Mouse (Mus musculus) left cerebral cortex, postnatal 36 days (tissue): ENCODE data around the gene Tmeff2. TPM values are rescaled to one million over a fixed set of nuclear protein-coding genes. Genes with fewer than 3 reads are reported as not detected.
A peak's percentile ranks its signal among the peaks of the same experiment; 100 is the strongest.

Experiments
- DNase-seq, 2 experiments: peaks; one replicate each; pipeline ENCODE4 v3.0.0; 2021 to 2022; ENCODE audit warnings: low spot score in 2 of 2, mixed read lengths in 1 of 2
- intact Hi-C: fragments of 180-260 bp; cut with DNase I; formaldehyde crosslinking; loops from one replicate; pipeline ENCODE4 v1.15.1; 2025
- total RNA-seq, 2 experiments: library from RNA; stranded (reverse); gene quantifications; 2 replicates each; pipeline ENCODE4 v1.2.3; 2021

Gene Tmeff2
- total RNA-seq, 2 experiments from 2014 or later, result 47.9 to 54.4 TPM

DNA sequence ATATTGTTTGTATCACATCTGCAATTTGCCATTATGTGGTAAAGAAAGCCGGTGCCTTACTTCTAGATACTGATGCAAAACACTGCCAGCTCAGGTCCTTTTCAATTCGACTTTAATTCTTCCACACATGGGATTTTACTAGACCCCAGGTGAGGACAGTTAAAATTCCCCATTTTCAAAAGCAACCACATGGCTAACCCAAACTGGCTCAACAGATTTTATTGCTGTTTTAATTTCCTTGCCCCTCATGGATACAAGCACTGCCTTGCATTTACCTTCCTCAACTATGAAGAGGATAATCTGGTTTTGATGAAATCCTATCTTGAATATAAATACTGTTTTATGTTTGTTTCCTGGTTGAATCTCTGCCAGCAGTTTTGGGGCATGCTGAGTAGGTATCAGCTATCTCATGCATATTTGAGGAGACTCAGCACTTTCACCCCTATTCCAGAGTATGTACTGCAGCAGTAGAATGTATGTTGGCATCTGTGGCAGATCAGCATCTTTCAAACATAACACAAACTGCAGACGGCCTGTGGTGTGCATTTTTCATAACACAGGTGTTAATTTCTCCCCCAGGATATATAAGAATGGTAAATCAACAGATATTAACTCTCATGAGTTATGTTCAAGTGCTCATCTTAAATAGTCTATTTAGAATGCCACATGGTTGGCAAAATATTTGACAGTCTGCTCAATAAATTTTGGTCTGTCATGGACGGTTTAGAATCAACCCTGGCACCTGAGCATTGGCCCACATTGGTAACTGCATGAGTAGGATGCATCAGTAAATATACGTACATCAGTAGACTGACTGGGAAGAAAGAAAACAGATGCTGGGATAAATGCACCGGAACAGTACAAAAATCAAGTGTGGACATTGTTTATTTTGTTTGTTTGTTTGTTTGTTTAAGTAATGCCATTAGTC lies 72.3 kb downstream of the Tmeff2 start:
- intact Hi-C loops, result no loop called here
- DNase-seq, result no peak

DNA sequence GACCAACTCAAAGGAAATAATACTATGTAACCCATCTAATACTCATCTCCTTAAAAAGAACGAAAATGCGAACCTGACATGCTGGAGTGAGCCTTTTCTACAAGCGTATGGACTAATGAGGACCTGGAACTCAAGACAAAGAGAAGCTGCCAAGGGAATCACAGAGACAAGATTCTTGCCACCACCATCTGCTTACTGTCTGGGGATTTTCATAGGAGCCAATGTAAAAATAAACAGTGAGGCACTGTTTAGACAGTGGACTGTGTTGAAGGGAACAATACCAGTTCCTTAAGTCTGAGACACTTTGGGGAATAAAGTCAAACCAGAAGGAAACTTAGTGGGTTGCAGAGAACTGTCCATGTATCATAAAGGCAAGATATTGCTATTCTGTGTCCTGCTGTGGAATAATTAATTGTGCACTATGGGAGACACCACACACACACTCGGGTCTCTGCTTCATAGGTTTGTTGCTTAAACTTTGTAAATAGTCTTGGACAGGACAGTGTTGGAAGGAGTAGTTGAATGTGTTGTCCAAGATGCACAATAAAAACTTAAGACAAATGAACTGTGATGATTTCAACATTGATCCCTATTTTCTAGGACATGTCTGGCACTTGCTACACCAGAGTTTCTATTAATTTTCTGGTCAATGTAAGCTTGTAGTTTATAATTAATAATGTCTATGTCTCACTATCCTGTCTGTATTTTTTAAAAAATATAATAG lies 79.1 kb downstream of the Tmeff2 start:
- DNase-seq, result no peak
- intact Hi-C loops, result no loop called here

DNA sequence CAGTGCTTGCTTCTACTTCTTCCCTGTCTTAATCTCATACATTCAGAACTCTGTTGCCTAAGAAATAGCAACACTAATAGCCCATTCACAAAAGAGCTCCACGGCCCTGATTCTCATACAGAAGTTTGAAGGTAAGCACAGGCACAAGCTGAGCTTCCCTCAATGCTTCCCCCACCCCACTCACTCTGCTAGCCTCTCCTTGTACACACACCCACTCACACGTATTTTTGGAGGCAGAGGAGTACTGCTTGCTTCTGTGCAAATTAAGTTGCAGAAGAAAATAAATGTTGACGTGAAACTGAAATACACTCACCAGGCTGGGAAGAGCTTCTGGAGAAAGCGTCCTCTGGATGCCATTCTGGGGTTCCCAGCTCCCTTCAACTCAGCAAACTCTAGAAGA lies 80.1 kb downstream of the Tmeff2 start:
- intact Hi-C loops, result no loop called here
- DNase-seq, result peak; percentile 68 to 69

DNA sequence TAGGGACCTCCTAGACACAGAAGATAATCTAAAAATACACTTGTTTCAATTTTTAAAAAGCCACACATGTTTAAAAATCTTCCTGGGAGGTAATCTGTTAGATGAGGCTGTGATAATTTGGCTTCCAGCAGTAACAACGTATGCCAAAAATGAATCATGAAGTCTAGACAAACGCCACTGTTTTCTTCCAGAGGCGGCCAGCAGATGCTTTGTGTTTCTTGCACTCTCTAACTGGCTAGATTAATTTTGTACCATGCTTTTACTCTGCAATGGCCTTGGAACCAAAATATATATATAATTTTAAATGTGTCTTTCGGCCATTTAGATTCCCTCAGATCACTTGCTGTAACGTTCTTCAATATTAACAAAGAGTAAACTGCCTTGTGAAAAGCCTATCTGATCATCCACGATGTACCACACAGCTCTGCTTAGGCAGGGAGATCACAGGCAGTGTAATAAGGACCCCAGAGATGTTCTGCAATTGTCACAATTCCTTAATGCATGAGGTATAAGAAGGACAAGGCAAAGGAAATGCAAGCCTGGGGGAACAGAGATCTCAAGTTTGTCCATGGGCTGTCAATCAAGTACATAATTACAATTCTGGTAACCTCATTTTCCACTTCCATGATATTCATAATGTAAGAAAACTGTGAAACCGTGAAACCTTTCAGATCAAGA lies 80.8 kb downstream of the Tmeff2 start:
- intact Hi-C loops, result no loop called here
- DNase-seq, result no peak

DNA sequence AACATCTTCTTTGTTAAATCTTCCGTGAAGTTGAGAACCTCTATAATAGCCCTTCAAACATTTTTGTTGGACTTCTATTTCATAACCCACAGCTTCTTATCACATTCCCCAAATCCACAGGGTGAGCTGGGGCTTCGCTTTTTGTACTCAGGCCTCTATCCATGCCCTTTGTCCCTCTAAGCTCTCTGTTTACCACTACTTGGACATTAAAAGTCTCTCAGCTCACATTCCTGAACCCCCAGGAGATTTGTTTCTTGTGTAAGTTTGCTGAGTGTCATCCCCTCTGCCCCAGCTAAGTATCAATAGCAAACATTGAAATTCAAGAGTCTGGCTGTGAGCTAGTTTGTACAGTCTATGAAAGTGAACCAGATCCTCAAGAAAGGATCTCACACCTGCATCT lies 90.2 kb downstream of the Tmeff2 start:
- intact Hi-C loops, result no loop called here
- no peak for DNase-seq

DNA sequence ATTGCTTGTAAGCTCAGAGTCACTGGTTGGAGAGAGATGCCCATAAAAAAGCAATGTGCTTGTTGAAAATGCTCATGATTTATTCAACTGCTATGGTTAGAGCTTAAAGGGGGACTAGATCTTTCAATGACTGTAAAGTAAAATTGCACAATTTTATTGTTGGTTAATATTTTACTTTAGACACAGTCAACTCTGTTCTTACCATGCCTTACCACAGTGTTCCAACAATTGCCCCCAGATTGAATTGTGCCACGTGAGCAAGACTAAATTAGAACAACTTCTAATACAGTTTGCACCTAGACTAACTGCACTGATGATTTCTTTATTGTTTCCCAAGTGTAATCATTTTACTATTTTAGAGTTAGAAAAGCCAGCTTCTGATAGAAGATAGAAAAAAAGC lies 94.1 kb downstream of the Tmeff2 start:
- no peak for DNase-seq
- intact Hi-C loops, result no loop called here

DNA sequence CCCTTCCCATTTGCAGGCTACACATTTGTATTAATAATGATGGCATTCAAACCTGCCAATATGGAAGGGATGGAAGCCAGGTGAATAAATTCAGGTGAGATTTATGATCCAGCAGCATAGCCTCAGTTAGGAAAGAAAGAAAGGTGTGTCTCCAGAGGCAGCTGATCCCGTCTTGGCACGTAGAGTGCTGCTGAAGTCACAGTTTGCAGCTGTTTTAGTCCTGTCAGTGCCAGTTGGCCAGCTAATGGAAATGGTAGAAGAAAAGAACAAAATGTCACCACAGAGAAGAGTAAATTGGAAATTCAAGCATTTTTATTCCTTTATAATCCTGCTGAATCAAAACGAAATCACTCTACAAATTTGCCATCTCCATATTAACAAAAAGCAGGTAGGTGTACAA lies 99.3 kb downstream of the Tmeff2 start:
- no peak for DNase-seq
- intact Hi-C loops, result no loop called here

DNA sequence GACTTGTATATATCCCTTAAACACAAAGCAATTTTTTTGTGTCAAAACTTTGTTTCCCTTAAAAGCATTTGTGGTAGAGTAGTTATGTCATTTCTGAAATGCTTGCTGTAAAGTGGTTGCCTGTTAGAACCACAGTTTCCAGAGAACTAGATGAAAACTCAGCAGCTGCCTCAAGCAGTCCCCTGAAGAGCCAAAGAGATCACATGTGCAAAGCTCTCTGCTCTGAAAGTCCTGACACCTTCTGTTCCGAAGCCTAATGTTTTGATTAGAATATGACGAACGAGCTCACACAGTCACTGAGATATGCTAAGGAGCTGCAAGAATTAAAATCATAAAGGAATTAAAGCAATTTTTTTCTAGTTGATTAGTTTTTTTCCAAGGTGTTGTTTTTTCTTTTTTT lies 107.9 kb downstream of the Tmeff2 start:
- intact Hi-C loops, result no loop called here
- no peak for DNase-seq

DNA sequence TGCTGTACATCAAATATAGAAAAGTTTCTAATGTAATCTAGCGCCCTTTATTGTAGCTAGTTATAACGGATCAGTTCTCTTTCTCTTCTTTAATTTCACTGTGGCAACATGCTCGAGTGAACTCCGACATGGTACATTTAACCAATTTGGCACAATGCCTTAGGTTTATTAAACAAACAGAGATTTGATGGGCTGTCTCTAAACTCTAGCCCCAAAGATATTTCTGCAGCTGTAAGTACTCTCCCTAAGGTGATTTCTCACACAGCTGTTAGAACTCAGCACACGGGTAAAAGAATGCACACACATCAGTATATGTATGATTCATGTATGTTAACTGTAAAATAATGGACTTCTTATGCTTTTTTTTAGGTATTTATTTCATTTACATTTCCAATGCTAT lies 139.8 kb downstream of the Tmeff2 start:
- DNase-seq, result no peak
- intact Hi-C loops, result no loop called here

DNA sequence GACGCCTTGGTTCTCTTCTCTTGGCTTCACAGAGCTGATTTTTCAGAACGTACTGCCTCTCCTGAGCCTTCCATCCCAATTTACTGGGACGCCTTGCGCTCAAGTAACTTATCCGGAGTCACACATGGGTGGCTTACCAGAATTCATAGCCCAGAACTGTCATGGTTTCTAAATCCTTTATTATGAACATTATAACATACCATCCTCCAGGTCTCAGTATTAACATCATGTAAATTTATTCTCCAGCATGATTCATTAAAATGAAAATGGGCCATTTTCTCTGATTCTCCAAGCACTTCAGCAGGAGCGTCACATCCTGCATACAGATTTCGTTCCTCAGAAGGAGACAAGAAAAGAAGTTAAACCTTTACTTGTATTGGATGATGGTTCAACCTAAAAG lies 144.4 kb downstream of the Tmeff2 start:
- intact Hi-C loops, result no loop called here

DNA sequence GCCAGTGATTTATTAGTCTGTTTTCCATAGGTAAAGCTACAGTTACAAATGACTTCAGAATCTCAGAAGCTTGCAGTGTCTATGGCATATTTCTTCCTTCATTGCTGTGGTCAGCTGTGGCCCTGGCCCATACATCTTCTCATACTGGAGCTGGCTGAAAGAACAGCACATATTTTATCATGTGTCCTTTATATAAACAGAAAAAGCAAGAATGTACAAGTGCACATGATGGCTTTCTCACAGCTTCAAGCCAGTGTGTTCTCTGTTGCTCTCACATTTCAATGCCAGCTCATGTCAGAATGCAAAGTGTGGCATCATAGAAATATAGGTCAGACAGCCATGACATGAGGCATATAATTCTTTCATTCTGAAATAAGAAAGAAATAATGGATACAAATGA lies 164.1 kb downstream of the Tmeff2 start:
- intact Hi-C loops, result no loop called here
- no peak for DNase-seq

More for the DNA sequence above, 144.4 kb downstream of the Tmeff2 start:
- DNase-seq, result no peak

DNA sequence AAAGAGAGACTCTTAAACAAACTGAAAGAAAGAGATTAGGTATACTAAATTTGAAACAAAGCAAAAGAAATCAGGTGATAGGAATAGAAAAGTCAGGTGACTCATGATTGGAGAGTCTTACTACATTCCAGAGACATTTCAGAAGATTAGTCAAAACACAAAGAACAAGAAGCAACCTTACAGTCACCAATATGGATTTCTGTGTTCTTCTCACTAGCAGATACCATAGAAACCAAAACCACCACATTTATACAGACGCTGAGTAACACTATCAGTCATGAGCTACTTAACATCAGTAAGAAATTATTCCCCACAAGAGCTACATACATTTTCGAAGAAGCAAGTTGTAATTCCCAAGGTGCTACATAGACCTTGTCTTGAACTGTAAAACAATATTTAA lies 165.2 kb downstream of the Tmeff2 start:
- DNase-seq, result no peak
- intact Hi-C loops, result no loop called here

DNA sequence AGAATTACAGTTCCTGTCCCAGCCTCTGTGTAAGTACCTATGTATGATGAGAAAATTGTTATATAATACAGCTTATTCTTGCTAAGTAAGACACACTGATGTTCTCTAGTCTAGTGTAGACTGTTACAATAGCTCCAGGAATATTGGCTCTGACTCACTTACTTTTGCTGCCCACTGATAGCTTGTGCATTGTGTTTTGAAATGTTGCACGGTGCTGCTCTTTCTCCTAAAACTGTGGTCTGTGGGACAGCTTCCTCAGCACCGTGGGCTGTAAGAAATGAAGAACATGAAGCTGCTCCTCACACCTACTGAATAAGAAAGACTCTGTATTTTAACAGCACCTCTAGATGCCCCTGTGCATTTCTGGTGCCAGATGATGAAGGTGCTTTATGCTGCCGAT lies 168.4 kb downstream of the Tmeff2 start:
- peak in 1 of 2 experiments; percentile 21 for DNase-seq
- intact Hi-C loops, result no loop called here

DNA sequence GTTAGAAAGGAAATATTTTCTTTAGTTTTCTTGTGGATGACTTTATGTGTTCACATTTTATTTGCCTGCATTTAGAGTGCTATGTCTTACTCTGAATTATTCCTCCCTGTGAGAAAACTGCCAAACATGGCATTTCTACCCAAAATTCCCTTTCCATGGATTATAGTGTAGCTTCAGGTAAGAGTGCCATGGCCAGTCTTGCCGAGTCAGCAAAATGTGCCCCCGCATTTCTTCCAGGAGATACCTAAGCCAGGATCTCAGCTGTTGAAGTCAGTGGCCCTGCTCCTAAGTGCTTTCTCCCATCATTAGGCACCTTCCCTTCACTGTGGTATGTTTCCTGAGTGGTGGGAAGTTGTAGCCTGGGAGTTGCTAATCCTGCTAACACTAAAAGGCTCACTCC lies 168.8 kb downstream of the Tmeff2 start:
- intact Hi-C loops, result no loop called here
- no peak for DNase-seq

DNA sequence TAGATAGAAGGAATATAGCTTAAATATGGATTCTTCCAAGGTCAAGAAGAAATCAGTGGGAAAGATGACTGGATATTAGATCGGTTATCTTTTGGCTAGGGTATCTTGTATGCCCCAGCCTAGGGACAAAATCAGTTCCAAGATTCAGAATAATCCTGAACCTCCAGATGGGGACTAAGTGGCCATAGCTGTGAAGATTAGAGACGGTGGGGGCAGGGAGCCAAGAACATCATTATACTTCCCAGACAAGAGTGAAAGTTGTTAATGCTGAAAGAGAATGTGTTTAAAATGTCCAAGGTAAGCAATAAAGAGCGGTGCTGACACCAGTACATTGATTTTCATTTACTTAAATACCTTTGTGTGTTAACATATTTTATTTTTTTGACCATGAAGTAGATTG lies 173.6 kb downstream of the Tmeff2 start:
- intact Hi-C loops, result no loop called here
- no peak for DNase-seq

DNA sequence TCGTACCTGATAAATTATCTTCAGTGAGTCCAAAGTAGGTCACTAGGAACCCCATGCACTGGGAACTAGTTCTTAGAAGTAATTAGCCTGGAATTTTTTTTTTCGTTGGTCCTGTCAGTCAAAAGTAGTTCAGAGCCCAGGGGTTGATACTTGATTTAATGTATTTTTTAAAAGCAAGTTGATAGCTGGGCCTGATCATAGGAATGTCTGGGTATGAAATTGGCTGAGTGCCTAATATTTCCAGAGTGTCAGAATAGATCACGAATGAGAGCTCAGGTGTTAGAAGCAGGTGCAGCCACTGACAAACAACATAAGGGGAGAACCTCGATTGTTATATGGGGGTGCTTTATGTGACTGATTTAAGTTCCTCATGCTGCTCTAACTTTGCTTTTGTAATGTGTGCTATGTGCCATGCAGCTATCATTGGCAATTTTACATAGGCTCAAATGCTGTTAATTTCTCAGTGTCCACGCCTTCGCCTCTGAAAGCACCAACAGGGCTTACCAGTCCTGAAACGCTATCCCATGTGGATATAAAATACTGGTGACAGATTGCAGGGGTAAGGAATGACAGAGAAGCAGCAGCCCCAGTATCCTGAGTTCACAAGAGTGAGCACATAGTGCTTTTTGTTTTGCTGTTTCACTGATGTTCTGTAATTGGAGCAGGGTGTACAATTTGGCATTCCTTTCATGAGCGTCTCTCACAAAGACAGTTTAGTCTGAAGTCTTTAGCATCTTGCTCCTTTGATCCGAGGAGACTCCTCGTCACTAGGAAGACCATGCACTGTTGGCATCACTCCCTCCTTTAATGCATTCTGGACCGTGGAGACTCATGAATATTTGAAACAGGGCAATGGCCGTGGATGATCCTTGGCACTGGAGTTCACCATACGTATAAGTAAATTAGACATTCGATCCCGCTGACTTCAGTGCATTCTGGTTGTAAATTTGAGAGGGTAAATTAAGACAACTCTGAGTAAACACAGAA lies 175.6 kb downstream of the Tmeff2 start:
- DNase-seq, result no peak
- intact Hi-C loops, result no loop called here

DNA sequence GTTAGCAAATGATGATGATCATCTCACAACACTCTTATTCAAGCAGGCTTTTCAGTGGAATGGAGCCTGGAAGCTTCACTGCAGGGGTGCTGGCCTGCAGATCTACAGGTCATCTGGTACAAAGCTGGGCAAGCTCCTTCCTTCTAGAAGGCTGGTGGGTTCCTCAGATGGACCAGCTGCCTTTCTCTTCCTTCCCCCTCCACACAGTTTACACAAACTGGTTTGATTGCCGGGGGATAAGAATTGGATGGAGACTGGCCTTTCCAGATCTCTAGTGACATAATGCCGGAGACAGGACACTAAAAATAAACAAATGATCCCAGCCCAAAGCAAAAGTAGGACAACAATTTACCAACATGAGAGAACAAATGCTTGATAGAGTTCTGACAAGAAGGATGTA lies 188.5 kb downstream of the Tmeff2 start:
- intact Hi-C loops, result no loop called here
- DNase-seq, result no peak

DNA sequence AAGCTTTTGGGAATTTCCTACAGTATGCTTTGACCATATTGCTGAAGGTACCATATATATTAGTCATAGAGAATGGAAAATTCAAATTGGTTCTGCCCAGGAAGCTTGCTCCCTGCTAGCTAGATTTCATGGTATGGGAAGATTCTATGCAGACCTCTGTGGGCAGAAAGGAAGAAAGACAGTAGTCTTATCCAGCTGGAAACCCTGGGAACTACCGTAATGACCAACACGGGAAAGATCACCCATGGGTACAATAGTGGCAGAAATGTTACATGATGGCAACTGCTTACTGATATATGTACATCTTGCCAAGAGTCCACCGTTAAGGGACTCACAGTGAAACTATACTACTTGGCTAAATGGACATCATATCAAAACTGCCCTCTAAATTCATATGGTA lies 189.4 kb downstream of the Tmeff2 start:
- no peak for DNase-seq
- intact Hi-C loops, result no loop called here

DNA sequence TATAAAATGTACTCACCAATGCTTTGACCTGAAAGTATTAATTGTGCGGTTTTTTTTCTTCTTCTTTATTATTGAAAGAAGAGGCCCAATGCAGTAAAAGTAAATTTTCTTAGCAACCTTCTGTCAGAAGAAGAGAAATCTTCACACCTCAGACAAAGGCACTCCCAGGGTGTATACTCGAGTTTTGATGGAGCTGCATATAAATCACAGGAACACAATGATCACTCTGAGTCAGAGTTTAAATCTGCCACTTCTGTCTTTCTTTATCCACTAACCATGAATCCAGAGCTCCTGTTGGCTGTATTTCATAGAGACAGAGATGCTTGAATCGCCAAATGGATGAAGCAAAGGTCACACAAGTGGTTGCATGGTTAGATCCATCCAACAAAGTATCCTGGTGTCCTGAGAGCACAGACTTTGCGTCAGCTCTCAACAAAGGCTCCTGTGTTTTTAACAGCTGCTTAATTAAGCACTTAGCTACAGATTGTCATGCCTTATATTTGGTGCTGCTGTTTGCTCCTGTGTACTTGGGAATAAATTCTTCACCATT lies 189.8 kb downstream of the Tmeff2 start:
- no peak for DNase-seq
- intact Hi-C loops, result no loop called here
